Mouse (Mus musculus) kidney, embryonic 16.5 days (tissue): ENCODE measurements around the gene Efl1. TPM values are rescaled to one million over a fixed set of nuclear protein-coding genes. Genes with fewer than 3 reads are reported as not detected.

ENCODE experiments used
- ATAC-seq: fragments of 200-750 bp; cut with Nextera tagmentation; 2 replicates; pipeline ENCODE4 v1.8.0; 2017; ENCODE audit warnings: moderate TSS enrichment; ENCODE audit not compliant: low FRiP score, low TSS enrichment
- H3K27ac ChIP-seq: fragments of 300-500 bp; sonication (generic); 2 replicates; pipeline ENCODE4 v1.5.1; 2014; ENCODE audit warnings: low read length
- H3K27me3 ChIP-seq: fragments of 300-500 bp; sonication (generic); 2 replicates; pipeline ENCODE4 v1.6.1; 2014; ENCODE audit warnings: low read length, control low read depth, mixed read lengths; ENCODE audit not compliant: insufficient read depth
- H3K36me3 ChIP-seq: fragments of 300-500 bp; sonication (generic); 2 replicates; pipeline ENCODE4 v1.6.1; 2014; ENCODE audit warnings: low read length, control low read depth, mixed read lengths; ENCODE audit not compliant: insufficient read depth
- H3K4me1 ChIP-seq: fragments of 300-500 bp; sonication (generic); 2 replicates; pipeline ENCODE4 v1.6.1; 2014; ENCODE audit warnings: low read length, control low read depth, mixed read lengths; ENCODE audit not compliant: insufficient read depth
- H3K4me2 ChIP-seq: fragments of 300-500 bp; sonication (generic); replicated peaks from 2 replicates; pipeline ENCODE4 v1.6.1; 2014; ENCODE audit warnings: low read depth, low read length
- H3K4me3 ChIP-seq: fragments of 300-500 bp; sonication (generic); 2 replicates; pipeline ENCODE4 v1.5.1; 2014; ENCODE audit warnings: mild to moderate bottlenecking, low read length
- H3K9ac ChIP-seq: fragments of 300-500 bp; sonication (generic); replicated peaks from 2 replicates; pipeline ENCODE4 v1.6.1; 2014; ENCODE audit warnings: low read length
- H3K9me3 ChIP-seq: fragments of 300-500 bp; sonication (generic); 2 replicates; pipeline ENCODE4 v1.6.1; 2016; ENCODE audit warnings: low read length, control low read depth
- WGBS: fragments of 180-500 bp; shearing (Covaris S2); extraction: QIAGEN DNeasy Blood & Tissue Kit; methylation state at CpG from one replicate; pipeline ENCODE4 v1.1.7; 2014; 5-methylcytosine and 5-hydroxymethylcytosine counted together
- polyA plus RNA-seq: library from polyadenylated mRNA; unstranded; fragments of >200 nt; fragmentation: Nextera tagmentation; extraction: Ambion mirVana; gene quantifications from 2 replicates; pipeline ENCODE4 v1.2.1, GENCODE M21; 2015

Efl1 gene
- polyA plus RNA-seq: 20.2 and 20.3 TPM in 2 replicates

DNA sequence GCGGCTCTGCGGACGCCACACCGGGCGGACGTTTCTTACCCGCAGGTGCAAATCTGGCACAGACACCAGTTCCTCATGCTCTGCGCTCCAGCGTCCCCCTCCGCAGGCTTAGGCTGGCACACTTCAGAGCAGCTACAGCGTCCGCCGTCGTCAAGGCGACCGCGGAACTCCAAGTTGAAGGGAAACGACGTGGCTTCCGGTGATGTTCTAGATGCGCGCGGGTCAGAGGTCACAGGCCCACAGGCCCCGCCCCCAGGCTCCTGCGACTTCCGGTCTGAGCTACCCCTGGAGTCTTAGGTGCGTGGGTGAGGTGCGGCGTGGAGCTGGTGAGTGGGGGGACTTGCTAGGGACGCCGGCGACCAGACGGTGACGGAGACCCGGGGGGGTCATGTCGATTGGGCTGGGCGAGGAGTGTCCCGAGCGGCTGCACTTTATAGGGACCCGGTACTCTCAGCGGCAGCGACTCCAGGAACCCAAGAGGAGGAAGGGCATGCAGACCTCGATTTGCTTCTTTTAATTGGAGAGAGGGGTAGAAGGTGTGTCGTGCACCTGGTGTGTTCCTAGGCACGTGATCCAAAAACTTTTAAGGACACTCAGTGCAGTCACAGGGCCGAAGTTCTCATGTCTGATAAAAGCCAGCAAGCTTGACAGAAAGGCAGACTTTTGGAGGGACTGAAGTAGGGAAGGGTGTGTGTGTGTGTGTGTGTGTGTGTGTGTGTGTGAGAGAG, at the start of gene Efl1, which contains the start of gene Saxo2:
TSS of gene Efl1 (plus strand) at position 262 of the 728 bp plus-strand sequence.
TSS of gene Saxo2 (minus strand) at position 176 of the 728 bp plus-strand sequence.
- H3K36me3 ChIP-seq: no peaks in the 10 kb centered on the region
- H3K4me2 ChIP-seq: peak within 1 kb of the TSS; percentile 66
- WGBS: under 1% methylated on average over 46 of the region's 46 CpGs
- peak within 1 kb of the TSS; percentile 81 for H3K4me3 ChIP-seq
- H3K9me3 ChIP-seq: no peaks in the 10 kb centered on the region
- peaks cover 13% of the 10 kb centered on the region for H3K4me1 ChIP-seq
- H3K9ac ChIP-seq: peak within 1 kb of the TSS; percentile 80
- no peaks in the 10 kb centered on the region for H3K27me3 ChIP-seq
- 0 out of 2 replicates have a peak within 1 kb of the TSS, but pooled peaks have one; percentile 56 for H3K27ac ChIP-seq
- ATAC-seq: peak; percentile 99

DNA sequence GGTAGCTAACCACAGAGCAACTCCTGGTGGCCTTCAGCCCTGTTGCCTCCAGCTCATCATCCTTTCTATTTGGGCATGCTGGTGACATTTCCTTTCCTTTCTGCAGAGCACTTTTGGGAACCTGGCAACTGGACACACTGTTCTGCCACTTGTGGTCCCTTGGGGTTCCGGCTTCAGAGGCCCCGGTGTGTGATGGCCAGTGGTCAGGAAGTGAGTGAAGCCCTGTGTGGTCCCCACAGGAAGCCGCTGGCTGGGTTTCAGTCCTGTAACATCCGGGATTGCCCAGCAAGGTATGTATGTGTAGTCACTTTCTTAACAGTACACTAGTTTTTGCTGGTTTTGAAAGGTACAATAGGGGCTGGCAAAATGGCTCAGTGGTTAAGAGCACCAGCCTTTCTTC, 46.4 kb upstream of the Efl1 start:
- H3K9me3 ChIP-seq: no peaks in the 10 kb centered on the region
- no peak overlapping the region for H3K4me3 ChIP-seq
- H3K36me3 ChIP-seq: no peaks in the 10 kb centered on the region
- no peak overlapping the region for H3K4me2 ChIP-seq
- no peak overlapping the region for H3K27ac ChIP-seq
- no peak for ATAC-seq
- WGBS: 70% methylated on average over 4 of the region's 4 CpGs
- H3K9ac ChIP-seq: no peak overlapping the region
- H3K4me1 ChIP-seq: no peaks in the 10 kb centered on the region
- no peaks in the 10 kb centered on the region for H3K27me3 ChIP-seq

DNA sequence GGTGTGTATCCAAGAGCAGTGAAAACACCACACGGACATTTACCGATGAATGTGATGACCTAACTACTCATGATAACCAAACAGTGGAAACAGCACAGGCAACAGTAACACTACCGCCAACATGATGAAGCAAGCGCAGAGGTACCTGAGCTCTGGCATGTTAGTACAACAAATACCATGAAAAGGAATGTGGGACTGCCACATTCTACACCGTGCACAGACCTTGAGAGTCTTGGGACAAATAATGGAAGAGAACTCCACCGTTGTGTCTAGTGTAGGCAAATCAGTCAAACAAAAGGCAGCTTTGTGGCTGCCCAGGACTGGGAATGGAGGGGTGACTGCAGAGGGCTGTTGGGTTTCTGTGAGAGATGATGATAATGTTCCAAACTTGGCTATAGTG, 43.0 kb upstream of the Efl1 start:
- Histone ChIP-seq H3K4me3 (no peak overlapping the region), H3K4me2 (no peak overlapping the region), H3K9me3 (no peaks in the 10 kb centered on the region), H3K36me3 (no peaks in the 10 kb centered on the region), H3K27me3 (no peaks in the 10 kb centered on the region), H3K4me1 (no peaks in the 10 kb centered on the region), H3K9ac (no peak overlapping the region), H3K27ac (no peak overlapping the region)
- WGBS: 85% methylated on average over 6 of the region's 6 CpGs
- ATAC-seq: no peak

DNA sequence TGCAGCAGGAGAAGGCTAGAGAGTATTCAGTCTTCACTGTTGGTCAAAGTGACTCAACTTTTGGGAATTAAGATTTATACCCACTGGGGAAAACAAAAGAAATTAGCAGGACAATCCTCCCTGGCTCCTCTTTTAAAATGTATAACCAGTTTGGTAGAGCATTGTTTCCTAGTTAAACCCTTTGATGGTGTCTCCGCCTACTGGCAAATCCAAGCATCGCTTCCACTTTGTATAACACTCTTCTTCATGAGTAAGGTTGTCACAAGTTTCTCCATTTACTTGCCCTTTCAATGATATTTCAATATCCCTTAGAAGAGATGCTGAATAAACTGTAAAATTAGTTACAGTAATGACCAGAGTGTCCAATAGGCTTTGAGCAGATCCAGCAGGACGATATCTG, 38.8 kb upstream of the Efl1 start:
- no peak overlapping the region for H3K4me3 ChIP-seq
- WGBS: 76% methylated on average over 3 of the region's 3 CpGs
- H3K9me3 ChIP-seq: no peaks in the 10 kb centered on the region
- no peak overlapping the region for H3K4me2 ChIP-seq
- no peak overlapping the region for H3K27ac ChIP-seq
- ATAC-seq: no peak
- H3K27me3 ChIP-seq: no peaks in the 10 kb centered on the region
- H3K9ac ChIP-seq: no peak overlapping the region
- no peaks in the 10 kb centered on the region for H3K4me1 ChIP-seq
- no peaks in the 10 kb centered on the region for H3K36me3 ChIP-seq

DNA sequence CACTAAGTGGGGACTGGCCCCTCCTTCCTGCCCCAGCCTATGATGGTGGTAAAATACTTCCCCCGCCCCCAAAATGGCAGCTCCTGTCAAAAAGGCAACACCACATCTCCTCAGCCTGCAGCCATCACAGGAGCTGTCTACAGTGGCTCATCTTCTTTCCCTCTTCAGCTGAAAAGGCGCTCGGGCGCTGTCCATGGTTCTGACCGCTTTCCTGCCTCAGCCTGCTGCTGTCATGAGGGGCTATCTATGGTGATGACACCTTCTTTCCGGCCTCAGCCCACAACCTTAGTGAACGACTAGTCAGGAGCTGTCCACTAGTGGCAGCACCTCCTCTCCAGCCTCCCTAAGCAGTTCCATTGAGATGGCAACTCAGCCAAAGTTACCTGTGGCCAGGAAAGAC, 23.1 kb upstream of the Efl1 start:
- ATAC-seq: peak; percentile 57; the same call in 1 of the 2 replicates
- Histone ChIP-seq H3K27me3 (no peaks in the 10 kb centered on the region), H3K27ac (no peak overlapping the region), H3K9ac (no peak overlapping the region), H3K4me1 (no peaks in the 10 kb centered on the region), H3K9me3 (no peaks in the 10 kb centered on the region), H3K4me3 (no peak overlapping the region), H3K4me2 (no peak overlapping the region), H3K36me3 (no peaks in the 10 kb centered on the region)
- WGBS: 15% methylated on average over 7 of the region's 7 CpGs

DNA sequence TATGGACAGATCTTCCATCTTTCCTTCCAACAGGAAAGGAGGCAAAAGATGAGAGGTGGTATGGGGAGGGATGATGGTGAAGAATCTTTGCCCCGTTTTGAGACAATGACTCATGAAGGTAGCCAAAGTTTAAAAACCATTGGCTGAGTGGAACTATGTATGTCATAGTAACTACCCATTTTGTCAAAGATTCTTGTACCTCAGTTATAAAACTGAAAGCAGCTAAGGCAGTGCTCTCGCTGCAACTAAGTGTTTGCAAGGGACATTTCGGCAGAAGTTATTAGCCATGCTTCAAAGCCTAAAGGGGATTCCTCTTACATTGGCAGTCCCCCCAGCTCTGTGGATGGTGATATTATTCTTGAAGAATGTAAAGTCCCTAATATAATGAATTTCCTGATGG, 1.2 kb upstream of the Efl1 start:
- Histone ChIP-seq H3K4me3 (no peak overlapping the region), H3K27ac (no peak overlapping the region), H3K4me2 (no peak overlapping the region), H3K9me3 (no peaks in the 10 kb centered on the region), H3K9ac (no peak overlapping the region), H3K4me1 (peaks cover 13% of the 10 kb centered on the region), H3K36me3 (no peaks in the 10 kb centered on the region), H3K27me3 (no peaks in the 10 kb centered on the region)
- 84% methylated on average over 3 of the region's 3 CpGs for WGBS
- ATAC-seq: no peak

DNA sequence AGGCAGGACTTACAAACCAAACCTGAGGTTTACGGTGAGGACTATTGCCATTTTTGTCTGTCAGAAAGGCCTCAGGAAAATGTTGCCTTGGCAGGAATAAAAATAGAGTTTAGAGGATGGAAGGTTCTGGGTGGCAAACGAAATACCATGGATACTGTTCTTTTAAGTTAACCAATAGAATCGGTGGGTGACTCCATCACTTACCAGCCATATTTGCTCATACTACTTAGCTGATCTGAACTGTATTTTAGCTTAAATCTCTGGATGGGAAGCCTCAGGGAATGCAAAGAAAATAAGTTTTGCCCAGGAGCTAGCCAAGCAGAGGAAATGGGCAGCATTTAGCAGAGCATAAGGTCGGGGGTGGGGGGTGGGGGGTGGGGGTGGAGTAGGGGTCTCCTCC, 505 bp upstream of the Efl1 start:
- H3K4me2 ChIP-seq: peak overlapping the region; percentile 66
- ATAC-seq: no peak
- 33% methylated on average over 4 of the region's 4 CpGs for WGBS

DNA sequence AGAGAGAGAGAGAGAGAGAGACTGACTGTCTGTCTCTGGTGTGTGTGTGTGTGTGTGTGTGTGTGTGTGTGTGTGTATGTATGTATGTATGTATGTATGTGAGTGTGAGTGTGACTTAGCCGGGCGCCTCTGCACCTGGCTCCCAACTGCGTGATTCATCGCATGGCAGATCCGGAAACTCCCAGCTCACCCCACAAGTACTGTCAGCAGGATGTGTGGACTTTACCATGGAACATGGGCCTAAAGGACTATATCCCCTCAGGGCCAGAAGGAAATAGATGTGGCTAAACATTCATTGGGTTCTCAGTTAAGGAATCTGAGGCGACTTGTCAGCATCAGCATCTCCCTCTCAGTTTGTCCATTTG, 649 bp downstream of the Efl1 start:
- Histone ChIP-seq H3K9ac (peak overlapping the region; percentile 80; the same call in 1 of the 2 replicates), H3K9me3 (no peaks in the 10 kb centered on the region), H3K4me3 (peak overlapping the region; percentile 81), H3K36me3 (no peaks in the 10 kb centered on the region), H3K4me1 (peaks cover 13% of the 10 kb centered on the region), H3K4me2 (peak overlapping the region; percentile 66), H3K27me3 (no peaks in the 10 kb centered on the region), H3K27ac (no peak overlapping the region)
- WGBS: 16% methylated on average over 6 of the region's 6 CpGs
- peak; percentile 46 for ATAC-seq

More for the DNA sequence above, 505 bp upstream of the Efl1 start:
- Histone ChIP-seq H3K9ac (peak overlapping the region; percentile 80), H3K9me3 (no peaks in the 10 kb centered on the region), H3K36me3 (no peaks in the 10 kb centered on the region), H3K27ac (no peak overlapping the region), H3K4me1 (peaks cover 13% of the 10 kb centered on the region), H3K4me3 (peak overlapping the region; percentile 81), H3K27me3 (no peaks in the 10 kb centered on the region)

DNA sequence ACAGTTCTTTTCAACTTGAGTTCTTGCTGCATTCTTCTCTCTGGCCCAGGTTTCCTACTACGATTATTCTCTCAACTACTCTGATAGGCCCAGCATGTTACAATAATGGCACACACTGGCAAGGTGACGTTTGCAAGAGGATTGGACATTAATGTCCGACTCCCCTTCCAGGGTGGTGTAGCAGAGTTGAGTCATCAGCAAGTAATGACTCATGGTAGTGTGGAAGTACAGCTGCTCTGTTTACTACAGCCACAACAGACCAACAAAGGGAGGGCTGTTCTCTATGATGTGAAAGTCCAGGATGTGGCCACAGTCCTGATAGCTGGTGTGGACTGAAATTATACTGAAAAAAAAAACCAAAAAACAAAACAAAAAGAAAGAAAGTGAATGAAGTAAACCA, 16.2 kb downstream of the Efl1 start:
- Histone ChIP-seq H3K9ac (no peak overlapping the region), H3K4me3 (no peak overlapping the region), H3K27ac (no peak overlapping the region), H3K27me3 (no peaks in the 10 kb centered on the region), H3K4me2 (no peak overlapping the region), H3K36me3 (peaks cover 30% of the 10 kb centered on the region), H3K4me1 (no peaks in the 10 kb centered on the region), H3K9me3 (no peaks in the 10 kb centered on the region; the same call in 1 of the 2 replicates)
- no peak for ATAC-seq
- WGBS: 90% methylated on average over 3 of the region's 3 CpGs

DNA sequence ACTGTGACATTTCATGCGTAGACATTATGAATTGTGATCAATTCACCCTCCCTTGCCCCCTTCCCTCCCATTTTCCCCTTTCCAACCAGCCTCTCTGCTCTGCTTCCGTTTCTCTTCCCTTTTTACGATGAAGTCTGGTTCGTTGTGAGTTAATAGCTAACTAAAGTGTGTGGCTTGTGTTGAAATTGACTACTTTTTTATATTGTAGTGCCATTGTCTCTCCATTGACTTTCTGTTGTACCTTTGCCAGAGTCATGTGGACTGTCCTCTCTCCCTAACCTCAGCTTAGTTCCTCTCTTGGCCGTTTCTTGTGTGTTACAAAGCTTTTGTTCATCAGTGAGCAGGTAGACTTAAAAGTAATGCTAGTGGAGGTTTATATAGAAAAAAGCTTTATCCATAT, 27.6 kb downstream of the Efl1 start:
- ATAC-seq: no peak
- peaks cover 17% of the 10 kb centered on the region for H3K36me3 ChIP-seq
- H3K4me2 ChIP-seq: no peak overlapping the region
- H3K27me3 ChIP-seq: no peaks in the 10 kb centered on the region
- 73% methylated on average over 5 of the region's 5 CpGs for WGBS
- 0 out of 2 replicates have a peak, but pooled peaks cover 6% of the 10 kb centered on the region for H3K4me1 ChIP-seq
- H3K4me3 ChIP-seq: no peak overlapping the region
- H3K9me3 ChIP-seq: no peaks in the 10 kb centered on the region
- no peak overlapping the region for H3K27ac ChIP-seq
- no peak overlapping the region for H3K9ac ChIP-seq
